Mouse (Mus musculus): ENCODE measurements around the gene Slc28a3.

- no peak for TF ChIP-seq CTCF (IDR thresholded peaks at IDR 0.05; ENCODE audit: borderline replicate concordance, extremely low read depth, insufficient read depth, insufficient read length)
- no peak for TF ChIP-seq POLR2A (IDR thresholded peaks at IDR 0.05; ENCODE audit: borderline replicate concordance, extremely low read depth, insufficient read depth, insufficient read length, poor library complexity, severe bottlenecking)
Measured at GRCm38 (mm10) chr13:58619301-58619700, 8.6 kb upstream of the Slc28a3 start.
